Mouse (Mus musculus): ENCODE results near the gene Rps2. TPM values are rescaled to one million over a fixed set of nuclear protein-coding genes. Genes with fewer than 3 reads are reported as not detected.
"Not testable (repeated sequence)": the region's sequence is repeated elsewhere in the genome, so short reads cannot be mapped to it uniquely, and the experiment has no call there.

Rps2 gene
- polyA plus RNA-seq, 1 experiment from 2014 or later, result 1,469 TPM

- Histone ChIP-seq H3K27ac (peak within 1 kb of the TSS; percentile 89), H3K4me3 (replicated peaks) (peak within 1 kb of the TSS; percentile 79), H3K9ac (peak within 1 kb of the TSS; percentile 81), H3K36me3 (peaks cover 28% of the 10 kb centered on the region), H3K4me2 (peak within 1 kb of the TSS; percentile 88), H3K9me3 (replicated peaks) (no peaks in the 10 kb centered on the region), H3K27me3 (no peaks in the 10 kb centered on the region), H3K4me1 (replicated peaks) (peaks cover 32% of the 10 kb centered on the region)
- ATAC-seq (ENCODE audit: low read depth) (peak; percentile 83), DNase-seq (peak; percentile 88)
- WGBS (ENCODE audit: insufficient replicate concordance), result 1% methylated on average over 32 of the region's 32 CpGs
These were observed 10.7 kb upstream of the Rps2 start, which contains the start of gene Tbl3 for GRCm38 (mm10) chr17:24706982-24707800. Tbl3 (minus strand) TSS chr17:24707660.

DNA sequence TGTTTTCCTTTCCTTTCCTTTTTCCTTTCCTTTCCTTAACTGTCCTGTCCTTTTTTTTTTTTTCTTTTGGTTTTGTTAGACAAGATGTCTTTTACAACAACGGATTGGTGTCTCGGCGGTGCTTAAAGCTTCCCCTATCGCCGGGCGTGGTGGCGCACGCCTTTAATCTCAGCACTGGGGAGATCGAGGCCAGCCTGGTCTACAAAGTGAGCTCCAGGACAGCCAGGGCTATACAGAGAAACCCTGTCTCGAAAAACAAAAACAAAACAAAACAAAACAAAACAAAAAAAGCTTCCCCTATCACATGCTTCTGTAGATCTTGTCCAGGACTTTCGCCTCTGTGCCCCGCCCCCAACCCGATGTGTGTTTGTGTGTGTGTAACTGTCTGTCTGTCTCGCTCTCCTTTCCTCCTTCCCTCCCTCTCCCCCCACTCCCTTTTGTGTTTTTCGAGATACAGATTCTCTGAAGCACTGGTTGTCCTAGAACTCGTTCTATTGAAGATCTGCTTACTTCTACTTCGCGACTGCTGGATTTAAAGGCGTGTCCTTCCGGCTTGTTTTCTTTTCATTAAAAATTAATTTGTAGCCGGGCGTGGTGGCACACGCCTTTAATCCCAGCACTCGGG is 10.0 kb upstream of the Rps2 start:
- H3K4me3 ChIP-seq (replicated peaks), result peak overlapping the region; percentile 79
- peak overlapping the region; percentile 88 for H3K4me2 ChIP-seq
- H3K27me3 ChIP-seq, result no peaks in the 10 kb centered on the region
- peaks cover 21% of the 10 kb centered on the region for H3K36me3 ChIP-seq
- no peaks in the 10 kb centered on the region for H3K9me3 ChIP-seq (replicated peaks)
- H3K9ac ChIP-seq, result peak overlapping the region; percentile 81
- 2% methylated on average over 24 of the region's 24 CpGs for WGBS (ENCODE audit: insufficient replicate concordance)
- peaks cover 32% of the 10 kb centered on the region for H3K4me1 ChIP-seq (replicated peaks)
- H3K27ac ChIP-seq, result peak overlapping the region; percentile 89
- ATAC-seq (ENCODE audit: low read depth) (peak; percentile 52), DNase-seq (no peak)

DNA sequence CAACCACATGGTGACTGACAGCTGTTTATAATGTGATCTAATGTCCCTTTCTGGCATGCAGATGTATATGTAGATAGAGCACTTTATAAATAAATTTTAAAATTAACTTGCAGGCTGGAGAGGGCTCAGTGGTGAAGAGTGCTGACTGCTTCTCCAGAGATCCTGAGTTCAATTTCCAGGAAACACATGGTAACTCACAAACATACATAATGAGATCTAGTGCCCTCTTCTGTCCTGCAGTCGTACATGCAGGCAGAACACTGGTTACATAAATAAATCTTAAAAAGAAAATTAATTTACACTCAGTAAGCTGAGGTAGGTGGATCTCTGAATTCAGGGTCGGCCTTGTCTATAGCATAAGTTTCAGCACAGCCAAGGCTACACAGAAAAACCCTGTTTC is 9.3 kb upstream of the Rps2 start:
- Histone ChIP-seq H3K27ac (peak overlapping the region; percentile 89; the same call in 1 of the 2 replicates), H3K36me3 (peaks cover 18% of the 10 kb centered on the region), H3K9ac (peak overlapping the region; percentile 81; the same call in 1 of the 2 replicates), H3K9me3 (replicated peaks) (no peaks in the 10 kb centered on the region), H3K4me1 (replicated peaks) (peaks cover 32% of the 10 kb centered on the region), H3K27me3 (no peaks in the 10 kb centered on the region), H3K4me3 (replicated peaks) (peak overlapping the region; percentile 79), H3K4me2 (peak overlapping the region; percentile 88)
- no peak for DNase-seq
- no peak for ATAC-seq (ENCODE audit: low read depth)
- 15% methylated on average over 2 of the region's 2 CpGs for WGBS (ENCODE audit: insufficient replicate concordance)

DNA sequence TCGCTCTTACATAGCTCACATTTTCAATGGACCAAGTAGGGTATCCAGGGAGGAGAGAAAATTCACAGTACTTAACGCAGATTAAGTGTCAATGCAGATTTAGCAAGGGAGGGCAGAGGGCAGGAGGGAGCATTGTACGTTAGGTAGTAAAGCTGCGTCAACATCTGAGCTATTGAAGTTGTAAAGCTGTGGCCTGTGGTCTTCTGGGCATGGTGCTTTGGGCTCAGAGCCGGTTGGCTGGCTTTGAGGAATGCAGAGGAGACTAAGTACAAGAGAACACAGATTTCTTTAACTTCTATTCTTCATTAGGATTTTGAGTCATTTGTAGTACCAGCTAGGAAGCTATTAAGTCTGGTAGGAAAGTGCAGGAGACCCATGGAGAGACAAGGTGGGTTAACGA is 2.4 kb upstream of the Rps2 start:
- Histone ChIP-seq H3K4me3 (replicated peaks) (no peak overlapping the region), H3K36me3 (peaks cover 37% of the 10 kb centered on the region), H3K27ac (no peak overlapping the region), H3K9ac (no peak overlapping the region), H3K4me1 (replicated peaks) (peaks cover 19% of the 10 kb centered on the region), H3K4me2 (no peak overlapping the region), H3K9me3 (replicated peaks) (no peaks in the 10 kb centered on the region), H3K27me3 (no peaks in the 10 kb centered on the region)
- DNase-seq (no peak), ATAC-seq (ENCODE audit: low read depth) (no peak)
- WGBS (ENCODE audit: insufficient replicate concordance), result 78% methylated on average over 6 of the region's 6 CpGs

GRCm38 (mm10) chr17:24716166-24716682 is 1.7 kb upstream of the Rps2 start:
- ATAC-seq (ENCODE audit: low read depth) (no peak), DNase-seq (no peak)
- Histone ChIP-seq H3K4me3 (replicated peaks) (no peak overlapping the region), H3K27me3 (no peaks in the 10 kb centered on the region), H3K27ac (no peak overlapping the region), H3K9ac (no peak overlapping the region), H3K4me1 (replicated peaks) (peaks cover 24% of the 10 kb centered on the region), H3K36me3 (peaks cover 42% of the 10 kb centered on the region), H3K4me2 (no peak overlapping the region), H3K9me3 (replicated peaks) (no peaks in the 10 kb centered on the region)
- WGBS (ENCODE audit: insufficient replicate concordance), result 88% methylated on average over 15 of the region's 15 CpGs

- H3K27me3 ChIP-seq; ATAC-seq (ENCODE audit: low read depth); H3K9me3 ChIP-seq (replicated peaks); DNase-seq: not testable (repeated sequence)
- WGBS (ENCODE audit: insufficient replicate concordance), result 34% methylated on average over 5 of the region's 5 CpGs
- H3K27ac ChIP-seq, result peak overlapping the region; percentile 83; the same call in 1 of the 2 replicates
- H3K4me2 ChIP-seq, result peak overlapping the region; percentile 87
- peak overlapping the region; percentile 82 for H3K4me3 ChIP-seq (replicated peaks)
- peaks cover 57% of the 10 kb centered on the region for H3K36me3 ChIP-seq
- H3K4me1 ChIP-seq (replicated peaks), result peaks cover 49% of the 10 kb centered on the region
- peak overlapping the region; percentile 87 for H3K9ac ChIP-seq
These were observed 1.0 kb downstream of the Rps2 start for GRCm38 (mm10) chr17:24718938-24719337.

DNA sequence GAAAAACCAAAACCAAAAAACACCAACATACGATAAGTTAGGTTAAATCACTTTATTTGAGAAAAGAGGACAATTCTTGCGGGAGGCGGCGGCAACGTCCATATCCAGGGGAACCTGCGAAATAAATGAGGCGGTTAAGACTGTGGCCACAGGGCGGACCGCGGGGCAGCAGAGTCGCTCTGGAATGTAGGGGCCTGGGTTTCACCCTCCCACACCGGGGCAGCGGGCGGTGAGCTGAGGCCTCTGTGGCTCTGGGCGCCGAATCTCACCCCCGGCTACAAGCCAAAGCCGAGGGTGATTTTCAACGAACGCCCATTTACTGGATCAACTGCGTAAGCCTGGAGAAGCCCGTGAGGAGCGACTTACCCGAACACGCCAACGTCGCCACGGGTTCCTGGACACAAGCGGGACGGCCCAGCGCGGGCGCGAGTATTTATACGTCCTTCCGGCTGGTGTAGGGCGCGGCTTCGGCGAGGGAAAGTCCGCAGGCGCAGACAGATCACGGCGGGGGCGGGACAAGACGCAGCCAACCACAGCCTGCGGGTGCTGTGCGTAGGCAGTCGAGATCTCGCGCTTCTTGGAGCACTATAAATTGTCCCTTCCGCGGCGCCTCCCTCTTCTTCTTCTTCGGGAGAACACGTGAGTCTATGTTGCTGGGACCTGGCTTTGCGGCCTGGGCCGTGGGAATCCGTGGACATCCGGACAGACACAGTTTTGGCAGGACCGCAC is 1.7 kb downstream of the Rps2 start:
- under 1% methylated on average over 61 of the region's 61 CpGs for WGBS (ENCODE audit: insufficient replicate concordance)
- H3K9ac ChIP-seq, result peak overlapping the region; percentile 91
- H3K4me2 ChIP-seq, result peak overlapping the region; percentile 87
- H3K4me3 ChIP-seq (replicated peaks), result peak overlapping the region; percentile 82
- ATAC-seq (ENCODE audit: low read depth), result peak; percentile 93
- H3K27ac ChIP-seq, result peak overlapping the region; percentile 84
- no peaks in the 10 kb centered on the region for H3K9me3 ChIP-seq (replicated peaks)
- peak; percentile 97 for DNase-seq
- H3K36me3 ChIP-seq, result peaks cover 57% of the 10 kb centered on the region
- H3K27me3 ChIP-seq, result no peaks in the 10 kb centered on the region
- H3K4me1 ChIP-seq (replicated peaks), result peaks cover 51% of the 10 kb centered on the region

- not testable (repeated sequence) for DNase-seq; H3K27me3 ChIP-seq; ATAC-seq (ENCODE audit: low read depth); H3K9me3 ChIP-seq (replicated peaks)
- Histone ChIP-seq H3K36me3 (peaks cover 51% of the 10 kb centered on the region), H3K9ac (peak overlapping the region; percentile 91), H3K4me1 (replicated peaks) (peaks cover 52% of the 10 kb centered on the region), H3K27ac (peak overlapping the region; percentile 84), H3K4me2 (peak overlapping the region; percentile 87), H3K4me3 (replicated peaks) (peak overlapping the region; percentile 82)
- WGBS (ENCODE audit: insufficient replicate concordance), result 0% methylated on average over 11 of the region's 11 CpGs
These were observed 2.7 kb downstream of the Rps2 start for GRCm38 (mm10) chr17:24720616-24721015.

DNA sequence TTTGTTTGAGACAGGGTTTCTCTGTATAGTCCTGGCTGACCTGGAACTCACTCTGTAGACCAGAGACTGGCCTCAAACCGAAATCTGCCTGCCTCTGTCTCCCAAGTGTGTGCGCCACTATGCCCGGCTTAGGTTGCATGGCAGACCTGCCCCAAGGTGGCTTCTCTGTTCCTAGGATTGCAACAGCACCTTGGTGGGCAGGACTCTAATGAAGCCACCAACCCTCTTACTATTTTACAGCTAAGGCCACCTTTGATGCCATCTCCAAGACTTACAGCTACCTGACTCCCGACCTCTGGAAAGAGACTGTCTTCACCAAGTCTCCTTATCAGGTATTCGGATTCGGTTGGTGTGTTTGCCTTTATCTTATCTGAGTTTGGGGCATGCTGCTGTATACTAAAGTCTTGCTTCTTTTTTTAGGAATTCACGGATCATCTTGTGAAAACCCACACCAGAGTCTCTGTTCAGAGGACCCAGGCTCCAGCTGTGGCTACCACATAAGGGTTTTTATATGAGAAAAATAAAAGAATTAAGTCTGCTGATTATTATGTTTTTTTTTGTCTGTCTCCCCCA is 3.6 kb downstream of the Rps2 start:
- WGBS (ENCODE audit: insufficient replicate concordance), result 11% methylated on average over 7 of the region's 7 CpGs
- H3K27me3 ChIP-seq; H3K9me3 ChIP-seq (replicated peaks); ATAC-seq (ENCODE audit: low read depth): not testable (repeated sequence)
- peak overlapping the region; percentile 82 for H3K4me3 ChIP-seq (replicated peaks)
- H3K4me2 ChIP-seq, result peak overlapping the region; percentile 87
- peaks cover 43% of the 10 kb centered on the region for H3K36me3 ChIP-seq
- DNase-seq, result peak; percentile 21
- peak overlapping the region; percentile 89 for H3K27ac ChIP-seq
- H3K9ac ChIP-seq, result peak overlapping the region; percentile 91
- peaks cover 58% of the 10 kb centered on the region for H3K4me1 ChIP-seq (replicated peaks)

DNA sequence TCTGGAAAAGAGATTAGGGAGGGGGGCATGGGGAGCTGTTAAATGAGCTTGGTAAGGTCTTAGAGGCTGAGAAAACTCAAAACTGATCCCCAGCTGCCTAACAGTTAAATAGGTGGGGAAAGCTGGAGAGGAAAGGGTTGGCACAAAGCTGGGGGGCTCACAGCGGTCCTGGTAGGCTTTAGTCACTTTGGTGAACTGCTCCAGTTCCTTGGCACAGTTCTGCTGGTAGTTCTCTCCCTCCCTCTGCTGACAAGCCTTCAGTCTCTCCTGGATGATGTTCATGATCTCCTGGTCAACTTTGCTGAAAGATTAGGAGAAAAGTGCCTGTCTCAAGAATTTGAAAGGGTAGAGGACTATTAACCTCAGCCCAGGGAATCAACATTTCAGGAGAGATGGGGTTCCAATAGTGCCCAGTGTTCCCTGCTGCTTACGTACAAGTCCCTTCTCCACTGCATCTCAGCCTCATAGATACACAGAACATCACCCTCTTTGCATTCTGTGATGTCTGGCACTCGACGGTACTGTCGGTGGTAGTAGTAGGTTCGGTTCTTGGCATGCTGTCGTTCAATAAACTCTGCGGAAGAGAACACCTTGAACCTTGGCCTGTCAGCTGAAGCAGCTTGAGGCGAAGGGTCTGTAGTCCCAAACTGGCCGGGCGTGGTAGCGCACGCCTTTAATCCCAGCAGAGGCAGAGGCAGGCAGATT is 4.5 kb downstream of the Rps2 start:
- H3K4me3 ChIP-seq (replicated peaks), result peak overlapping the region; percentile 82
- ATAC-seq (ENCODE audit: low read depth) (no peak), DNase-seq (peak; percentile 30)
- H3K4me1 ChIP-seq (replicated peaks), result peaks cover 58% of the 10 kb centered on the region
- no peaks in the 10 kb centered on the region for H3K9me3 ChIP-seq (replicated peaks)
- H3K36me3 ChIP-seq, result peaks cover 34% of the 10 kb centered on the region
- no peaks in the 10 kb centered on the region for H3K27me3 ChIP-seq
- peak overlapping the region; percentile 89 for H3K27ac ChIP-seq
- H3K9ac ChIP-seq, result peak overlapping the region; percentile 91
- H3K4me2 ChIP-seq, result peak overlapping the region; percentile 87
- WGBS (ENCODE audit: insufficient replicate concordance), result 14% methylated on average over 13 of the region's 13 CpGs
